Mouse (Mus musculus): ENCODE data around the gene Qpct.
A peak's percentile ranks its signal among the peaks of the same experiment; 100 is the strongest.

Qpct gene

GRCm38 (mm10) chr17:79051606-79052005 is at the start of gene Qpct:
Gene Qpct, plus strand, starts transcription at chr17:79051906.
- no peak for DNase-seq (ENCODE audit: low read depth in 1 of 2, low spot score in 2 of 2)

GRCm38 (mm10) chr17:79013625-79014024 is 38.1 kb upstream of the Qpct start:
- DNase-seq (ENCODE audit: low read depth in 1 of 2, low spot score in 2 of 2) = no peak

- no peak for DNase-seq (ENCODE audit: low read depth in 1 of 2, low spot score in 2 of 2)
These were observed 36.6 kb upstream of the Qpct start for GRCm38 (mm10) chr17:79014911-79015685.

- no peak for DNase-seq (ENCODE audit: low read depth in 1 of 2, low spot score in 2 of 2)
These were observed 35.9 kb upstream of the Qpct start for GRCm38 (mm10) chr17:79015831-79016230.

GRCm38 (mm10) chr17:79018422-79018821 is 33.3 kb upstream of the Qpct start:
- no peak for DNase-seq (ENCODE audit: low read depth in 1 of 2, low spot score in 2 of 2)

- DNase-seq (ENCODE audit: low read depth in 1 of 2, low spot score in 2 of 2) = no peak
These were observed 31.9 kb upstream of the Qpct start for GRCm38 (mm10) chr17:79019726-79020207.

GRCm38 (mm10) chr17:79020208-79020983 is 31.3 kb upstream of the Qpct start, which contains the start of gene Prkd3:
Gene Prkd3, minus strand, starts transcription at chr17:79020816.
- peak in 1 of 2 experiments; percentile 18 for DNase-seq (ENCODE audit: low read depth in 1 of 2, low spot score in 2 of 2)

- no peak for DNase-seq (ENCODE audit: low read depth in 1 of 2, low spot score in 2 of 2)
These were observed 30.7 kb upstream of the Qpct start for GRCm38 (mm10) chr17:79020984-79021335.

- DNase-seq (ENCODE audit: low read depth in 1 of 2, low spot score in 2 of 2) = no peak
These were observed 29.0 kb upstream of the Qpct start for GRCm38 (mm10) chr17:79022746-79023145.

- no peak for DNase-seq (ENCODE audit: low read depth in 1 of 2, low spot score in 2 of 2)
These were observed 27.2 kb upstream of the Qpct start for GRCm38 (mm10) chr17:79024544-79024943.

GRCm38 (mm10) chr17:79029226-79029625 is 22.5 kb upstream of the Qpct start:
- no peak for DNase-seq (ENCODE audit: low read depth in 1 of 2, low spot score in 2 of 2)

- DNase-seq (ENCODE audit: low read depth in 1 of 2, low spot score in 2 of 2) = no peak
These were observed 20.1 kb upstream of the Qpct start for GRCm38 (mm10) chr17:79031569-79031968.

GRCm38 (mm10) chr17:79032782-79033181 is 18.9 kb upstream of the Qpct start:
- no peak for DNase-seq (ENCODE audit: low read depth in 1 of 2, low spot score in 2 of 2)

- no peak for DNase-seq (ENCODE audit: low read depth in 1 of 2, low spot score in 2 of 2)
These were observed 12.0 kb upstream of the Qpct start for GRCm38 (mm10) chr17:79039660-79040059.

- no peak for DNase-seq (ENCODE audit: low read depth in 1 of 2, low spot score in 2 of 2)
These were observed 8.0 kb upstream of the Qpct start for GRCm38 (mm10) chr17:79043705-79044104.

GRCm38 (mm10) chr17:79052088-79052812 is 544 bp downstream of the Qpct start:
- DNase-seq (ENCODE audit: low read depth in 1 of 2, low spot score in 2 of 2) = peak; percentile 26 to 31

GRCm38 (mm10) chr17:79058271-79058670 is 6.6 kb downstream of the Qpct start:
- DNase-seq (ENCODE audit: low read depth in 1 of 2, low spot score in 2 of 2) = no peak

- DNase-seq (ENCODE audit: low read depth in 1 of 2, low spot score in 2 of 2) = no peak
These were observed 8.5 kb downstream of the Qpct start for GRCm38 (mm10) chr17:79060221-79060620.

GRCm38 (mm10) chr17:79064250-79064649 is 12.5 kb downstream of the Qpct start:
- DNase-seq (ENCODE audit: low read depth in 1 of 2, low spot score in 2 of 2) = no peak

- no peak for DNase-seq (ENCODE audit: low read depth in 1 of 2, low spot score in 2 of 2)
These were observed 16.9 kb downstream of the Qpct start for GRCm38 (mm10) chr17:79068581-79068980.

GRCm38 (mm10) chr17:79069019-79069418 is 17.3 kb downstream of the Qpct start:
- DNase-seq (ENCODE audit: low read depth in 1 of 2, low spot score in 2 of 2) = no peak
